Mouse (Mus musculus) small intestine, adult 2 months (tissue): ENCODE data around the gene 4930522L14Rik. TPM values are rescaled to one million over a fixed set of nuclear protein-coding genes. Genes with fewer than 3 reads are reported as not detected.

Experiments
- polyA plus RNA-seq: library from polyadenylated mRNA; depleted of rRNA; stranded (reverse); fragments of >200 nt; gene quantifications from 2 replicates; pipeline ENCODE4 v1.2.3, GENCODE M21; 2012; rRNA removed

Gene 4930522L14Rik
- polyA plus RNA-seq, 1 experiment, result 0.24 TPM

Other genes with a start within 250 kb of the 4930522L14Rik start
- 22.3 and 51.8 TPM in 2 replicates for gene Crlf2, start 192.9 kb downstream of the 4930522L14Rik start, polyA plus RNA-seq
- not detected in 2 replicates for gene 5430403G16Rik, start 60.8 kb downstream of the 4930522L14Rik start, polyA plus RNA-seq
- 0.23 and 0.33 TPM in 2 replicates for gene Gm15446, start 171.5 kb upstream of the 4930522L14Rik start, polyA plus RNA-seq
- gene Zfp932, start 244.6 kb upstream of the 4930522L14Rik start, polyA plus RNA-seq, result 0.34 and 1.0 TPM in 2 replicates